Mouse (Mus musculus) forelimb bud, embryonic 11.5 days (tissue): ENCODE measurements around the gene Med15.

Experiments
- DNase-seq: peaks from one replicate; pipeline ENCODE4 v3.0.0-alpha.2; 2012; ENCODE audit warnings: low read depth, low spot score

Med15 gene

DNA sequence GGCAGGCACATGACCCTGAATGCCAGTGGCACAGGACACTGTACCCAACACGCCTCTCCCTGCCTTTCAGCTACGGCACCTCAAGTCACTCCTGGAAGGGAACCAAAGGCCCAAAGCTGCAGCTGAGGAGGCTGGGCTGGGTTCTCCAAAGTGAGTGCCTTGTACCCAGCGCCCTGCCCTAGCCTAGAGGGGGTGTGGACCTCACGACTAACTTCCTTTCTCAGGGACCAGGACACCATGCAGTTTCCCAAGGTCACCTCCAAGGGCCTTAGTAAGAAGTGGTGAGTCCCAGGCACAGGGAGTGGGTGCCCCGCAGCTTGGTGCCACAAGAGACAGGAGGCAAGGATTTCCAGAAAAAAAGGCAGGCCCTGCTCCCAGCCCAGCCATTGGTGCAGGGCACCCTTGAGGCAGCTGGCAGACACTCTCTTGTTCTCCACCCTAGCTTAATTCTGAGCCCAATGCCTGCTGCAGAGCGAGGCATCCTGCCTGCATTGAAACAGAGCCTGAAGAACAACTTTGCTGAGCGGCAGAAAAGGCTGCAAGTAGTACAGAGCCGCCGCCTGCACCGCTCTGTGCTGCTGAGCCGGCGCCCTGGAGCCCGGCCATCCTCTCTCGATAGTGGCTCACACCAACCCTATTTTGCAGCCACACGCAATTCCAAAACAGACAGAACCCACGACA is 82.6 kb downstream of the Med15 start:
- DNase-seq, result no peak

DNA sequence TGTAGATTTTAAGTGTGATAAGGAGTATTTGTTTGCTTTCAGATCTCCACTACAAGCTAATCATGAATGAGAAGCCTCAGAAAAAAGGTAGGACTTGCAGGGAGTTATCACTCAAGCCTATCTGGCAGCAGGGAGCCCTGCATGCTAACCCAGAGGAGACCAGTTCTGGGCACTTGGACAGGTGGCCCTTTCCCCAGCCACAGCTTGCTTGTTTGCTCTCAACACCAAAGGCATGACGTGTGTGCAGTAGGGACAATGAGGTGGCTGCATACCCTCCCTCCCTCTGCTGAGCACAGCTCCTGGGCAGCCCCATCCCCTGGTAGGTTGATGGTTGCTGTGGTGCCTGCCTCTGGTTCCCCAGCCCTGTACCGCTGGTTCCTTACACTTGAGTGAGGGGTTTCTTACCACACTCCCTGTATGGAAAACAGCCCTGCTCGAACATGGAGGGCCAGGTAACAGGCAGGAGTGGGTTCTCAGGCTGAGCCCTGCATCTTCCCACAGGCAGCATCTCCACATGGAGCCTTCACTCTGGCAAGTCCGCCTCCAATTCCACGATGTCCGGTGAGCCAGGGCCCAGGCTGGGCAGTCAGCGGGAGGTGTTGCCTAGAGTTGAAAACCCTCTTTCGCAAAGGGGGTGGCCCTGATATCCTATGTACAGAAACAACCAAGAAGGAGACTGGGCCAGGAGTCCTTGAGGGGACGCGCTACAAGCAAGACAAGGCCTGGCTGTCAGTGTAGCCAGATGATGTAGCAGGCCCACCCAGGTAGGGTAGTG is 84.9 kb downstream of the Med15 start:
- DNase-seq, result no peak

GRCm38 (mm10) chr16:17647156-17647555 is 85.5 kb downstream of the Med15 start:
- no peak for DNase-seq

DNA sequence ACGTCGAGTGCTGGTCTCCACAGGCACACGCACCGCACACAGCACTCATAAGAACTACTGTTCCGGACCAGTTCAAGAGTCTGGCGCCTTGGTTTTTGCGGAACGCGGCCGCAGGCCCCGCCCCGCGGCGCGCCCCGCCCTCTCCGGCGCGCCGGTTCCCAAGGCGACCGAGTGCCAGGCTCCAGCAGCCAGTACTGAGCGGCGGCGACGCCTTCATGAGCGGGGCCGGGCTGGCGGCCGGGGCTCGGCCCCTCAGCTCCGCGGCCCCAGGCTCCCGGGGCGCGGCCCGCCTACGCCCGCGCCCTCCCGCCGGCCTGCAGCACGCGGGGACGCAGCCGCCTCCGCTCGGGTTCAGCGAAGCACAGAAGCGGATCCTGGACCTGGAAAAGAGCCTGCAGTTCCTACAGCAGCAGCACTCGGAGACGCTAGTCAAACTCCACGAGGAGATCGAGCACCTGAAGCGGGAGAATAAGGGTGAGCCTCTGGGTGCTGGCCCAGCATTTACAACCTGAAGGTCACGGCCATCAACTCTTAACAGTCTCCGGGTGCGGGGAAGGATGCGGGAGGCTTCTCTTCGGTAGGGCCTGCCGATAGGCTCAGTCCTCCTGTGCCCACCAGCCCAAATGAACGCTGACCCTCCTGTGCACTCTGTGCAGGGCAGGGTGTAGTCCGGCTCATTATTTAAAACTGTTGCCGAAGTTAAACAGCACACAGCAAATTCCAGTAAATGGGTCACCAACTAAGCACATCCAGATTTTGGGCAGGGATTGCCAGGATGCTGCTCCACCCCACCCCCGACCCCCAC is 86.2 kb downstream of the Med15 start, which contains the start of gene Ccdc74a:
Gene Ccdc74a, plus strand, starts transcription at position 161 of the 805 bp plus-strand sequence.
- DNase-seq, result peak; percentile 86

- no peak for DNase-seq
Observed at GRCm38 (mm10) chr16:17643437-17643990, 89.2 kb downstream of the Med15 start.

GRCm38 (mm10) chr16:17642311-17642710 is 90.4 kb downstream of the Med15 start:
- no peak for DNase-seq

DNA sequence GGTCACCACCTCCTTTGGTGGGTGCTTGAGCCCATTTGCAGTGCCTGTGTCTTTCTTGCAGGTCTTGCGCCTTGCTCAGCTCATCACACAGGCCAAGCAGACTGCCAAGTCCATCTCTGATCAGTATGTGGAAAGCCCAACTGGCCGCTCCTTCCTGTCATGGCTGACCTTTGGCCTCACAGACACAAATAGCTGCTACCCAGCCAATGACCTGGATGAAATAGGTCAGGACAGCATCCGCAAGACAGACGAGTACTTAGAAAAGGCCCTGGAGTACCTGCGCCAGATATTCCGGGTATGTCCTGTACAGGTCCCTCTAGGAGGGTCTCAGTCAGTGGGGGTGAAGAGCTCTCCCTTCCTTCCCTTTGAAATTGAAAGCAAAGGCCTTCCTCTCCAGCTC is 91.4 kb downstream of the Med15 start:
- DNase-seq, result no peak

DNA sequence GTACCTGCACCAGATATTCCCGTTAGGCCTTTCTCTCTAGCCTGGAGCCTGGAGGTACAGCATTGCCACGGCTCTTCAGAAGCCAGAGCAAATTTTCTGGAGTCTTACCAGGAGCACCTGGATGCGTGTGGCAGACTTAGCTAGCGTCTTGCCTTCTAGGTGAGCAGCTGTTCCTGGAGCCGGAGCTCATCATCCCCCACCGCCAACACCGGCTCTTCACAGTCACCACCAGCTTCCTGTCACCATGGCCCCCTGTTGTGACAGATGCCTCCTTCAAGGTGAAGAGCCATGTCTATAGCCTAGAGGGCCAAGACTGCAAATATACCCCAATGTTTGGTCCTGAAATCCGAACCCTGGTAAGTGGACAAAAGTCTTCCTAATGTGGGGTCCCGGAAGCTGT is 92.0 kb downstream of the Med15 start:
- no peak for DNase-seq

GRCm38 (mm10) chr16:17639951-17640350 is 92.7 kb downstream of the Med15 start:
- DNase-seq, result no peak

GRCm38 (mm10) chr16:17639081-17639480 is 93.6 kb downstream of the Med15 start:
- DNase-seq, result no peak

GRCm38 (mm10) chr16:17638036-17638628 is 94.6 kb downstream of the Med15 start:
- DNase-seq, result no peak

GRCm38 (mm10) chr16:17637610-17638009 is 95.1 kb downstream of the Med15 start:
- no peak for DNase-seq

- DNase-seq, result no peak
Observed at GRCm38 (mm10) chr16:17636904-17637303, 95.8 kb downstream of the Med15 start.

DNA sequence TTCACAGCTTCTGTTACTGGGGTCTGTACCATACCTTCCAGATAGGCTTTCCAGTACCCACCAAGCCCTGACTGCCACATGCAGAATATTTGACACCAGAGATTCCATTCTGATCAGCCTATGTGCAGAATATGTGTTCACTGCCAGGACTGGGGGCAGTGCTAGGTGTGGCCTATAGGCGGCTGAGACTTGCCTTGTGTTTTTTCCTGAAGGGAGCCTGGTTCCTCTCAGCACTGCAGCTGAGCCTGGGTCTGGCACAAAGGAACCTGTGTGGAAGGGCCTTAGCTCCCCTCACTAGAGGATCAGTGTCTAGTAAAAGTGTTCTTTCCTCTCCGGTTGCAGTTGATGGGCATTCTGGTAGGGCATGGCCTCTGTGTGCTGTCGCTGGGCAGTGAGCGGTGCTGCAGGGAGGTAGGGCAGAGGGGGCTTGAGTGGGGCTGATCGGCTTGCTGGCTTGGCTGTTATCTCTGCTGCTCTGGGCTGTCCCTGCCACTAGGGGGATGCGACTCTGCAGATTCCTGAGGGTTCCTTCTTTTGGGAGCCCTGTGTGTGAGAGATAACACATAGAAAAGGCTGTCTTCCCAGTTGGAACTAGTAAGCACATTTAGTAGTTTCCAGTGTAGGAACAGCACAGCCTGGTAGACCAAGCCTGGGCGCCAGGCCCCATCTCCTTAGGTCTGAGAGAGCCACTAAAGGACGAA is 99.1 kb downstream of the Med15 start:
- no peak for DNase-seq

- DNase-seq, result no peak
Observed at GRCm38 (mm10) chr16:17632580-17632979, 100.1 kb downstream of the Med15 start.

- no peak for DNase-seq
Observed at GRCm38 (mm10) chr16:17626269-17626555, 106.5 kb downstream of the Med15 start.

DNA sequence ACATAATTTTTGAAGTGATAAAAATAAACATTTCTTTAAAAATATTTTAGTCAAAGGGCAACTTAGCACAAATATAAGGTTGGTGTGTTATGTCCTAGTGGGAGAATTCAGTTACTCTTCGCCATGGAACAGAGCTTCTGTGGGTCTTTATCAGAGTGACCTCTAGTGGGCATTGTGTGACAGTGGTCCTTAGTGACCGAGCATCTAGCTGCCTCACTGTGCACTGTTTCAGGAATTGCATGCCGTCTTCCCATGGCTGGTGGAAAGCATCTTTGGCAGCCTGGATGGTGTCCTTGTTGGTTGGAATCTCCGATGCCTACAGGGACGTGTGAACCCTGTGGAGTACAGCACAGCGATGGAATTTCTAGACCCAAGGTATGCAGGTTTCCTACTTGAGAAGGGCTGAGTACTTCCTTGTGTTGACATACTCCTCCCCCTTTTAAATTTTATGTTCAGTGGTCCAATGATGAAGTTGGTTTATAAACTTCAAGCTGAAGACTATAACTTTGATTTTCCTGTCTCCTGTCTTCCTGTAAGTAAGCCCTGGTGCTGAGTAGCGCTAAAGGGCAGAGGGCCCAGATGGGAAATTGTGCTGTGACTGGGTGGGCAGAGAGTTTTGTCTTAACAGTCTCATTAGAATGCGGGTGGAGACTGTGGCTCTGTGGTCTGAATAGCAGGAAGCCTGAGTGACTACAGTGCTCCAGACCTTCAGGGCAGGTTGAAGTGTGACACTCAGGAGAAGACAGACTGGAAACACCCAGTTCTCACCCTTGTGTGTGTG is 107.0 kb downstream of the Med15 start:
- peak; percentile 39 for DNase-seq

GRCm38 (mm10) chr16:17621936-17622335 is 110.8 kb downstream of the Med15 start:
- no peak for DNase-seq

GRCm38 (mm10) chr16:17619198-17620105 is 113.2 kb downstream of the Med15 start, which contains the start of gene Smpd4:
Gene Smpd4 (plus strand): TSS chr16:17619354.
- DNase-seq, result peak; percentile 92
